Mouse (Mus musculus): Measurements from ENCODE around the gene Psmd9. TPM values are rescaled to one million over a fixed set of nuclear protein-coding genes. Genes with fewer than 3 reads are reported as not detected.

Gene Psmd9
- total RNA-seq, 2 experiments from 2014 or later, result 28.3 to 32.2 TPM

- DNase-seq (ENCODE audit: low spot score in 2 of 2), result no peak
These were observed 63.0 kb downstream of the Psmd9 start for GRCm38 (mm10) chr5:123232180-123232579.

DNA sequence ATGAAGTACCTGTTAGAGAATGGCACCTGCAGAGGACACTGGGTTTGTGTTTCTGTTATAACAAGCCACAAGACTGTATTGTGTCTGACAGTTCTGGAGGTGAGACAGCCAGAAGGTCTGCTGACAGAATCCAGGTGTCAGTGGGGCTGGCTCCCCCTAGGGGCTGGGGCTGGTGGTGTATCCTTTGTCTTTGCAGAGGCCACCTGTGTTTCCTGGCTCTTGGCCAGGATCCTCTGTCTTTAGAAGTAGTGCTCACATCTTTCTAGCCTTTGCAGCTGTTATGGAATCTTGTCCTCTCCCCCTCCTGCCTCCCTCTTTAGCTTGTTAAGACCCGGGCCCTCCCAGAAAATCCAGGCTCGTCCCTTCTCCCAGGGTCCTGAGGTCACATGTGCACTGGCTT, 66.5 kb downstream of the Psmd9 start:
- DNase-seq (ENCODE audit: low spot score in 2 of 2), result peak in 1 of 2 experiments; percentile 49

GRCm38 (mm10) chr5:123236426-123236825, 67.2 kb downstream of the Psmd9 start:
- DNase-seq (ENCODE audit: low spot score in 2 of 2), result no peak

DNA sequence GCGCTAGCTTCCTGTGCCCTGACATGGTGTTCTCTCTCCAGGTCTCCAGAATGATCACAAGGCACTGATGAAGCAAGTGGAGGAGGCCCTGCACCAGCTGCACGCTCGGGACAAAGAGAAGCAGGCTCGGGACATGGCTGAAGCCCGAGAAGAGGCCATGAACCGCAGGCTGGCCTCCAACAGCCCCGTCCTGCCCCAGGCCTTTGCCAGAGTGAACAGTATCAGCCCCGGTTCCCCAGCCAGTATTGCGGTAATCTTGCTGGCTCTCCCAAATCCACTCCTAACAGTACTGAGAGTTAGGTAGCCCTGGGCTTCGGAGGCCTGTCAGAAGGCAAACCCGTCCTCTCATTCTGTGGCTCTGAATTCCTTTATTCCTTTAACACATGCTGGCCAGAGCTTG, 70.3 kb downstream of the Psmd9 start:
- DNase-seq (ENCODE audit: low spot score in 2 of 2), result peak in 1 of 2 experiments; percentile 58

- DNase-seq (ENCODE audit: low spot score in 2 of 2), result peak in 1 of 2 experiments; percentile 53
These were observed 76.3 kb downstream of the Psmd9 start for GRCm38 (mm10) chr5:123245518-123245917.

DNA sequence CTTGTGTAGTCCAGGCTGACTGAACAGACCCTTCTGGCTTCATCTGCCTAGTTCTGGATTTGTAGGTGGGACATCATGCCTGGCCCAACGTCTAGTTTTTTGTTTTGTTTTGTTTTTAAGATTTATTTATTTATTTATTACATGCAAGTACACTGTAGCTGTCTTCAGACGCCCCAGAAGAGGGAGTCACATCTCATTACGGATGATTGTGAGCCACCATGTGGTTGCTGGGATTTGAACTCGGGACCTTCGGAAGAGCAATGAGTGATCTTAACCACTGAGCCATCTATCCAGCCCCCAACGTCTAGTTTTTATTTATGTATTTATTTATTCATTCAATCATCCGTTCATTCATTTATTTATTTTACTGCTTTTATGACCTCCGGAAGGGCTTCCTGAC, 82.2 kb downstream of the Psmd9 start:
- DNase-seq (ENCODE audit: low spot score in 2 of 2), result no peak

GRCm38 (mm10) chr5:123251834-123252233, 82.6 kb downstream of the Psmd9 start, which contains the start of gene Wdr66:
TSS of gene Wdr66 (plus strand) at chr5:123252102.
- DNase-seq (ENCODE audit: low spot score in 2 of 2), result peak; percentile 76 to 88

GRCm38 (mm10) chr5:123256841-123257755, 87.9 kb downstream of the Psmd9 start:
- no peak for DNase-seq (ENCODE audit: low spot score in 2 of 2)

- no peak for DNase-seq (ENCODE audit: low spot score in 2 of 2)
These were observed 89.8 kb downstream of the Psmd9 start for GRCm38 (mm10) chr5:123258990-123259389.

GRCm38 (mm10) chr5:123260698-123261097, 91.5 kb downstream of the Psmd9 start:
- no peak for DNase-seq (ENCODE audit: low spot score in 2 of 2)

DNA sequence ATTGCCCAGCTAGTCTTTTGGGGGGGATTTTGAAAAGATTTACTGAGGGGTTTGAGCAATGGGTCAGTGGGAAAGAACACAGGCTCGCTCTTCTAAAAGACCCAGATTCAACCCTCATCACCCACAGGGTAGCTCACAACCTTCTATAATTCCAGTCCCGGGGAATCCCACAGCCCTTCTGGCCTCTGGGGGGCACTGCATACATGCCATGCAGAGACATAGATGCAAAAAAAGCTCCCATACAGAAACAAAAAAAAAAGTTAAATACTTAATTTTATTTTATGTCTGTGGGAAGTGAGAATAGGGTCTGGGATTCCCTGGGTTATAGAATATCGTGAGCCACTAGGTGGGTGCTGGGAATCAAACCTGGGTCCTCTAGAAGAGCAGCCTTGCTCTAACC, 97.7 kb downstream of the Psmd9 start:
- DNase-seq (ENCODE audit: low spot score in 2 of 2), result no peak

GRCm38 (mm10) chr5:123268477-123269474, 99.6 kb downstream of the Psmd9 start:
- no peak for DNase-seq (ENCODE audit: low spot score in 2 of 2)

- DNase-seq (ENCODE audit: low spot score in 2 of 2), result no peak
These were observed 101.7 kb downstream of the Psmd9 start for GRCm38 (mm10) chr5:123270917-123271316.

GRCm38 (mm10) chr5:123272927-123273326, 103.7 kb downstream of the Psmd9 start:
- DNase-seq (ENCODE audit: low spot score in 2 of 2), result no peak

GRCm38 (mm10) chr5:123276636-123277341, 107.6 kb downstream of the Psmd9 start:
- DNase-seq (ENCODE audit: low spot score in 2 of 2), result no peak

GRCm38 (mm10) chr5:123277342-123277701, 108.1 kb downstream of the Psmd9 start:
- DNase-seq (ENCODE audit: low spot score in 2 of 2), result no peak

- DNase-seq (ENCODE audit: low spot score in 2 of 2), result no peak
These were observed 108.5 kb downstream of the Psmd9 start for GRCm38 (mm10) chr5:123277704-123278103.

DNA sequence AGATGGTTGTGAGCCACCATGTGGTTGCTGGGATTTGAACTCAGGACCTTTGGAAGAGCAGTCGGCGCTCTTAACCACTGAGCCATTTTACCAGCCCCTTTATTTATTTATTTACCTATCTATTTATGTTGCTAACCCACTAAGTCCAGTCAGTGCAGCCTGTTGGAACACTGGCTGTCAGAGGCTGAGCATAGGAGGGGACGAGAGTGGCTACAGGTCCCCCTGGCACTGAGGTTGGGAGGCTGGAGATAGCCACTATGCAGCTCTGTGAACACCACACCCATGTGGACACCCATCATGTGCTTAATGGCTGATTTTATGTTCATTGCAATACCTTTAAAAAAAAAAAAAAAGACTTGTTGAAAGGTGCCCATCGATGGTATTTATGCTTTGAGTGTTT, 110.0 kb downstream of the Psmd9 start:
- DNase-seq (ENCODE audit: low spot score in 2 of 2), result no peak

- DNase-seq (ENCODE audit: low spot score in 2 of 2), result no peak
These were observed 112.3 kb downstream of the Psmd9 start for GRCm38 (mm10) chr5:123281336-123282136.

- peak in 1 of 2 experiments; percentile 33 for DNase-seq (ENCODE audit: low spot score in 2 of 2)
These were observed 116.0 kb downstream of the Psmd9 start for GRCm38 (mm10) chr5:123285174-123285573.

Data from gastrocnemius, postnatal 4 days (tissue).